Mouse (Mus musculus) intestine, embryonic 15.5 days (tissue): Measurements from ENCODE around the gene Omg. TPM values are rescaled to one million over a fixed set of nuclear protein-coding genes. Genes with fewer than 3 reads are reported as not detected.

Experiments
- ATAC-seq: fragments of 200-750 bp; cut with Nextera tagmentation; 2 replicates; pipeline ENCODE4 v1.8.0; 2017; ENCODE audit warnings: moderate TSS enrichment, moderate library complexity
- H3K27ac ChIP-seq: fragments of 300-500 bp; sonication (generic); 2 replicates; pipeline ENCODE4 v1.5.1; 2015; ENCODE audit warnings: mild to moderate bottlenecking, inconsistent platforms
- H3K27me3 ChIP-seq: fragments of 300-500 bp; sonication (generic); replicated peaks from 2 replicates; pipeline ENCODE4 v1.6.1; 2015; ENCODE audit warnings: inconsistent platforms
- H3K36me3 ChIP-seq: fragments of 300-500 bp; sonication (generic); 2 replicates; pipeline ENCODE4 v1.6.1; 2015; ENCODE audit warnings: inconsistent platforms
- H3K4me1 ChIP-seq: fragments of 300-500 bp; sonication (generic); replicated peaks from 2 replicates; pipeline ENCODE4 v1.6.1; 2015; ENCODE audit warnings: inconsistent platforms
- H3K4me2 ChIP-seq: fragments of 300-500 bp; sonication (generic); replicated peaks from 2 replicates; pipeline ENCODE4 v1.6.1; 2015; ENCODE audit warnings: mild to moderate bottlenecking, inconsistent platforms
- H3K4me3 ChIP-seq: fragments of 300-500 bp; sonication (generic); replicated peaks from 2 replicates; pipeline ENCODE4 v1.5.1; 2015; ENCODE audit warnings: inconsistent platforms
- H3K9ac ChIP-seq: fragments of 300-500 bp; sonication (generic); 2 replicates; pipeline ENCODE4 v1.6.1; 2015; ENCODE audit warnings: inconsistent platforms
- H3K9me3 ChIP-seq: fragments of 300-500 bp; sonication (generic); 2 replicates; pipeline ENCODE4 v1.6.1; 2016; ENCODE audit warnings: inconsistent platforms
- WGBS: fragments of 180-500 bp; shearing (Covaris S2); methylation state at CpG from one replicate; pipeline ENCODE4 v1.1.7; 2015; 5-methylcytosine and 5-hydroxymethylcytosine counted together
- polyA plus RNA-seq: library from polyadenylated mRNA; unstranded; fragments of >200 nt; fragmentation: Nextera tagmentation; extraction: Ambion mirVana; gene quantifications from 2 replicates; pipeline ENCODE4 v1.2.1, GENCODE M21; 2015

The Omg gene
- 0.19 and 0.34 TPM in 2 replicates for polyA plus RNA-seq

DNA sequence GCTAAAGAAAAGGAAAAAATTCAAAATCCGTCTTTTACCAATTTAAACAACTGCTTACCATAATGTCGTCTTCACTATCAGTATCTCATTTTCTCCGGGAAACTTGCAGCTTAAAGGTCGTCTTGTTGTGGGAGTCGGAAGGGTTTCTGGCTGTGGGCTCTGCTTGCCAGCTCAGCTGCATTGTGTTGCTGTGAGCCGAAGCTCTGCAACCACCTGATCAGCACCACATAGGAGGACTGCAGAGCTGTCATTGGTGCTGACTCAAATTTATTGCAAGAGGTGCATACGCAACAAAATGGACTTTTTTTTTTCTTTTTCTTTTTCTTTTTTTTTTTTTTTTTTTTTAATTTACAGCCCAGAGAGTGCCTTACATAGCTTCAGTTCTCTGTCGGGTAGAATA lies at the start of gene Omg:
Omg (minus strand) TSS at position 240 of the 400 bp plus-strand sequence.
- Histone ChIP-seq H3K4me3 (no peak within 1 kb of the TSS), H3K9me3 (no peaks in the 10 kb centered on the region), H3K27me3 (no peaks in the 10 kb centered on the region), H3K4me2 (no peak within 1 kb of the TSS), H3K9ac (no peak within 1 kb of the TSS), H3K27ac (no peak within 1 kb of the TSS), H3K36me3 (no peaks in the 10 kb centered on the region), H3K4me1 (no peaks in the 10 kb centered on the region)
- WGBS, result 55% methylated on average over 8 of the region's 8 CpGs
- no peak for ATAC-seq

DNA sequence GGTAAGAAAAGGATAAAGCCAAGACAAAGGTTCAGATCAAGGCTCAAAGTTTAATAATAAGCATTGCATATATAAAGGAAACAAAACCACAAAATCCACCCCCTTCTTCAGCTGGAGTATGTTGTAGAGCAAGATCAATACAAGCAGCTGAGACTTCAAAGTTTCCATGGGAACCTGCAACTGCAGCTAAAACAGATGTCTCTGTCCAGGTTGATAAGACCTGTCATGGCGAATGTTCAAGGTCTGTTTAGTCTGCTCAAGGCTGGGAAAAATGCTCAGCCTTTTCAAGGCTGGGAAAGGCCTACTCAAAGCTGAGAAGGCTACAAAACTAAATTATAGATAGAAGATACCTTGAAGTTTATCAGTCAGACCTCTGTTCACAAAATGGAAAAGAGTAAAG lies 48.7 kb upstream of the Omg start:
- Histone ChIP-seq H3K4me1 (no peaks in the 10 kb centered on the region), H3K27me3 (no peaks in the 10 kb centered on the region), H3K4me3 (no peak overlapping the region), H3K36me3 (peaks cover 15% of the 10 kb centered on the region), H3K9ac (no peak overlapping the region), H3K27ac (no peak overlapping the region), H3K9me3 (no peaks in the 10 kb centered on the region), H3K4me2 (no peak overlapping the region)
- 71% methylated on average over 1 of the region's 1 CpGs for WGBS
- no peak for ATAC-seq

DNA sequence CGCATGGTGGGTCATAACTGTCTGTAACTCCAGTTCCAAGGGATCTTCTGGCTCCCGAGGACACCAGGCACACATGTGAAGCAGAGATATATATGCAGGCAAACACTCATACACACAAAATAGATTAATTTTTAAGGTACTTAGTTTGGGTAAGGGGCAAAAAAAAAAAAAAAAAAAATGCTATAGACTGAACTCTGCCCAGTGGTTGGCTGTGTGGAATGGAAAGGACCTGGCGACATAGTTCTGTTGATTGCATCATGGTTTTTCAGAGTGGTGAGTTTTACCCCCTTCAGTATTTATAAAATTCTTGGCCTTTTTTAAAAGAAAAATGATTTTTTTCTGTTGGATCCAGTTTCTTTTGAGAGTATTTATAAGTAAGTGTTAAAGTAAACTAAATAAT lies 32.4 kb upstream of the Omg start:
- no peak overlapping the region for H3K9ac ChIP-seq

DNA sequence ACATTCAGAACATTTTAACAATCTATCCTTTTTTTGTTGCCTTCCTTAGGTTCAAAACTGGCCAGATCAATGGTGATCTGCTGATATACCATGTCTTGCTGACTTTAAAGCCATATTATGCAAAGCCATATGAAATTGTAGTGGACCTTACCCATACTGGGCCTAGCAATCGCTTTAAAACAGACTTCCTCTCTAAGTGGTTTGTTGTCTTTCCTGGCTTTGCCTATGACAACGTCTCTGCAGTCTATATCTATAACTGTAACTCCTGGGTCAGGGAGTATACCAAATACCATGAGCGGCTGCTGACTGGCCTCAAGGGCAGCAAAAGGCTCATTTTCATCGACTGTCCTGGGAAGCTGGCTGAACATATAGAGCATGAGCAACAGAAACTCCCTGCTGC lies 31.7 kb upstream of the Omg start:
- no peak for ATAC-seq
- Histone ChIP-seq H3K9me3 (no peaks in the 10 kb centered on the region), H3K9ac (no peak overlapping the region), H3K4me1 (0 out of 2 replicates have a peak, but pooled peaks cover 4% of the 10 kb centered on the region), H3K4me3 (no peak overlapping the region), H3K27ac (no peak overlapping the region), H3K27me3 (no peaks in the 10 kb centered on the region), H3K36me3 (peaks cover 3% of the 10 kb centered on the region; the same call in 1 of the 2 replicates), H3K4me2 (no peak overlapping the region)
- WGBS, result 85% methylated on average over 4 of the region's 4 CpGs

More for the DNA sequence above, 32.4 kb upstream of the Omg start:
- Histone ChIP-seq H3K27me3 (no peaks in the 10 kb centered on the region), H3K4me3 (no peak overlapping the region), H3K27ac (no peak overlapping the region), H3K36me3 (peaks cover 3% of the 10 kb centered on the region; the same call in 1 of the 2 replicates), H3K4me1 (0 out of 2 replicates have a peak, but pooled peaks cover 4% of the 10 kb centered on the region), H3K4me2 (no peak overlapping the region), H3K9me3 (no peaks in the 10 kb centered on the region)
- ATAC-seq, result no peak
- 94% methylated on average over 3 of the region's 3 CpGs for WGBS

DNA sequence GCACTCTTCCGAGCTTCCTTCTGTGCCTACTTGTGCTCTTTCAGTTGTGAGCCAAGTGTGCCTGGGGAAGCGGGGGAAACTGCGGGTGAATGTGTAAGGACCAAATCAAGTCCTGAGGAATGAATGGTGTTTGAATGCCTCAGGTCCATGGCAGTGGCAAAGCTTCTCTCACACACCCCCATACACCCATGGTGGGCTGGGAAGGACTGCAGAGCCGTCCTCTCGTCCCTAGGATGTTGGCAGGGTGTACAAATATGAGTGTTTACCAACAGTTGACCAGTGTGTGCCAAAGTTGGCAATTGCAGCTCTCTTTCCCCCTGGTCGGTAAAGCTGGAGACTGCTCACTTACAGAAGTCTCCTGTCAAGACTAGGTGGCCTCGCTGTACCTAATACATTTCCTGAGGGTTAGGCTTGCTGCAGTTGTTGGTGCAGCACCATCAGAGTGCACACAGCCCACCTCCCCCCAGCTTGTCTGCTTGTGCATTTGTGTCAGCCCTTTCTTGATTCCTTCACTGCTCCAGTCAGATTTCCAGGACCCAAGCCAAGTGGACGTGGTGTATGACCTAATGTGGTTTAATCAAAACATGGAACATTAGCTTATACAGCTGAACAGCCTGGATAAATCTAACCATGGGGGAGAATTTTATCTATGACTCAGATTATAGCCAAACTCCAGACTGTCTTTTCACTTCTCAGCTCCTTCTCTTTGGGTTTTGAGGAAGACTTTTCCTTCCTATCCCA lies 30.2 kb upstream of the Omg start:
- 0 out of 2 replicates have a peak, but pooled peaks cover 4% of the 10 kb centered on the region for H3K4me1 ChIP-seq
- WGBS, result 68% methylated on average over 8 of the region's 8 CpGs
- peak overlapping the region; percentile 66 for H3K27ac ChIP-seq

DNA sequence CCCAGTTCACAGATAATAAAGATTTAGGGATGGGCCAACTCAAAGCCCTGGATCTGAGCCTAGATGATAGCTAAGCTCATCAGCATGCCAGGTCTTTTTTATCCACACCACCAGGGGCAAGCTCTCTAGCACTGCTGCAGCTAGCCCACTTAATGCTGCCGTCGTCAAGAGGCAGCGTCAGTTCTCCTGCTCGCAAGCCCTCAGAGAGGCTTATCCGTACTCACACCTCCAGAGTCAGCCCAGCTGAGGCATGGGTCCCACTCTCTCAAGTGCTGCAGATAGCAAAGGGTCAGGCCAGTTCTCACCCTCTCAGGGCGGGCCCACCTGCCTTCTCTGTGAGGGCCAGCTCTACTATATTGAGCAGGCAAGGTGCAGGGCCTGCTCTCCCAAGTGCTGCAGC lies 29.4 kb upstream of the Omg start:
- peaks cover 3% of the 10 kb centered on the region; the same call in 1 of the 2 replicates for H3K36me3 ChIP-seq
- H3K9ac ChIP-seq, result no peak overlapping the region
- H3K4me3 ChIP-seq, result no peak overlapping the region
- ATAC-seq, result no peak
- H3K4me2 ChIP-seq, result no peak overlapping the region
- no peak overlapping the region for H3K27ac ChIP-seq
- H3K4me1 ChIP-seq, result 0 out of 2 replicates have a peak, but pooled peaks cover 4% of the 10 kb centered on the region
- H3K9me3 ChIP-seq, result no peaks in the 10 kb centered on the region
- no peaks in the 10 kb centered on the region for H3K27me3 ChIP-seq
- WGBS, result 88% methylated on average over 6 of the region's 6 CpGs

More for the DNA sequence above, 30.2 kb upstream of the Omg start:
- Histone ChIP-seq H3K36me3 (peaks cover 3% of the 10 kb centered on the region; the same call in 1 of the 2 replicates), H3K9ac (no peak overlapping the region), H3K4me2 (no peak overlapping the region), H3K27me3 (no peaks in the 10 kb centered on the region), H3K4me3 (no peak overlapping the region), H3K9me3 (no peaks in the 10 kb centered on the region)
- peak; percentile 59 for ATAC-seq

DNA sequence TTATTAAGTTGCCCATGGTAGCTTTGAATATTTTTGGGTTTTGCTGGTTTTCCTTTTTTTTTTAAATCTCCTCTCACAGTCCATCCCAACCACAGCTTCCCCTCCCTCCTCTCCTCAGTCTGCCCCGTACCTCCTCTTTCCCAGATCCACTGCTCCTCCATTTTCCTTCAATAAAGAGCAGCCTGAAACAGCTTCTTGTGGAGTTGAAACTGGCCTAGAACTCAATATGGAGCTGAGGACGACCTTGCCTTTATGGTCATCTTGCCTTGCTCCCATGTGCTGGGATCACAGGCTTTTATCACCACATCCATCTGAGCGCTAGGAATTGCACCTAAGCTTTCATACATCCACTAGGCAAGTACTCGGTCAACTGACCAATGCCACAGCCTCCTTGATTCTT lies 27.6 kb upstream of the Omg start:
- Histone ChIP-seq H3K9me3 (no peaks in the 10 kb centered on the region), H3K27me3 (no peaks in the 10 kb centered on the region), H3K9ac (no peak overlapping the region), H3K4me1 (0 out of 2 replicates have a peak, but pooled peaks cover 4% of the 10 kb centered on the region), H3K4me2 (no peak overlapping the region), H3K36me3 (no peaks in the 10 kb centered on the region), H3K4me3 (no peak overlapping the region), H3K27ac (no peak overlapping the region)
- WGBS, result 89% methylated on average over 4 of the region's 4 CpGs
- ATAC-seq, result no peak

DNA sequence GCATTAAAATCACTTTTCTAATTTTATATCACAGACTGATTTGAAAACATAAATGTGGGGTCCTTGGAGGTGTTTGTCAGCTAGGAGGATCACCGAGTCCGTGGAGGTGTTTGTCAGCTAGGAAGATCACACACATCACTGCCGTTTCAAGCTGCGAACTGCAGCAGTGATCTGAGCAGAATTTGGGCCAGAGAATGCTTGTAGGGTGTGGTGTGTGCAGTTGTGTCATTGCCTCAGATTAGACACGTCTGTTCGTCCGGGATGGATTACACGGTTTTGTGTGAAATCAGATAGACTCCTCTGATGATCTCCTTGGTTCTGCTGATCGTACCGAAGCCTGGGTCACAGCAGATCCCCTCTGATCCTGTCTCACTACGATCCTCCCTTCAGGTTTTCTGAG lies 26.9 kb upstream of the Omg start:
- H3K9me3 ChIP-seq, result no peaks in the 10 kb centered on the region
- WGBS, result 83% methylated on average over 11 of the region's 11 CpGs
- no peak overlapping the region for H3K9ac ChIP-seq
- H3K27ac ChIP-seq, result no peak overlapping the region
- H3K36me3 ChIP-seq, result no peaks in the 10 kb centered on the region
- 0 out of 2 replicates have a peak, but pooled peaks cover 4% of the 10 kb centered on the region for H3K4me1 ChIP-seq
- no peak for ATAC-seq
- no peaks in the 10 kb centered on the region for H3K27me3 ChIP-seq
- no peak overlapping the region for H3K4me2 ChIP-seq
- H3K4me3 ChIP-seq, result no peak overlapping the region

DNA sequence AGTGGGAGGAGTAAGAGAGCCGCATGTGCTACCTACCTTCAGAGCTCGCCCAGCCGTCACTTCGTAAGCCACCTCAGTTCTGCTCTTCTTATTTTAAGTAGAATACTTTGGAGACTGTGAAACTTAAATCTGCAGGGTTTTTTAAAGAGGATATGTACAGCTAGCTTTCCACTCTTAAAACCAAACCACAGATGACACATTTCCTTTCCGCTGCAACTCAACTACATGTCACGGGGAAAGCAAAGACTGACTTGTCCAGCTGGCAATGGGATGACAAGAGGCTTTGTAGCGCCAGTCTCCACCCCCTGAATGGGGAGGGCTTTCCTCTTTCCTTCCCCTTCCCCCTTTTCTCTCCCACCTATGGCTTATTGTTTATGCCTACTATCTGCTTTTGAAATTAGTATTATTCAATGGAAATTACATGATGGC lies 26.5 kb upstream of the Omg start, which contains the start of the genes Evi2 and Evi2a:
Evi2 (minus strand) TSS at position 257 of the 429 bp plus-strand sequence.
Evi2a (minus strand) TSS at position 277 of the 429 bp plus-strand sequence.
- Histone ChIP-seq H3K27me3 (no peaks in the 10 kb centered on the region), H3K36me3 (no peaks in the 10 kb centered on the region), H3K4me2 (no peak within 1 kb of the TSS), H3K9me3 (no peaks in the 10 kb centered on the region), H3K4me3 (no peak within 1 kb of the TSS), H3K27ac (no peak within 1 kb of the TSS), H3K4me1 (0 out of 2 replicates have a peak, but pooled peaks cover 4% of the 10 kb centered on the region), H3K9ac (no peak within 1 kb of the TSS)
- WGBS, result 88% methylated on average over 7 of the region's 7 CpGs
- no peak for ATAC-seq

DNA sequence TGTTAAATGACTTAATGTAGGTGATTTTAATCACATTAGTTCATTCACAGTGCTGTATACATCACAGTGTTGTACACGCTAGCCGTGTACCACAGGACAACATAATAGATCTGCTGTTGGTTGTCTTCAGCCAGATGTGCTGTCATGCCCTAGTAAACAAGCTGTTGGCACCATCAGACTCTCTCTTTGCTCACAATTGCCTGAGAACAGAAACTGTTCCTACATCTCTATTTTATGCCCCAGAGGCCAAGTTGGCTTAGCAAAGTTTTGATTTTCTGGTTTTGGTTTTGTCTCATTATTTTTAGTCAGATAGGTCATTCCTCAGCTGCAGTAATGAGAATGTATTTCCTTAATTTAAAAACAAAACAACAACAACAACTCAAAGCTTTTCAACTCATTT lies 25.9 kb upstream of the Omg start:
- no peaks in the 10 kb centered on the region for H3K9me3 ChIP-seq
- 83% methylated on average over 2 of the region's 2 CpGs for WGBS

DNA sequence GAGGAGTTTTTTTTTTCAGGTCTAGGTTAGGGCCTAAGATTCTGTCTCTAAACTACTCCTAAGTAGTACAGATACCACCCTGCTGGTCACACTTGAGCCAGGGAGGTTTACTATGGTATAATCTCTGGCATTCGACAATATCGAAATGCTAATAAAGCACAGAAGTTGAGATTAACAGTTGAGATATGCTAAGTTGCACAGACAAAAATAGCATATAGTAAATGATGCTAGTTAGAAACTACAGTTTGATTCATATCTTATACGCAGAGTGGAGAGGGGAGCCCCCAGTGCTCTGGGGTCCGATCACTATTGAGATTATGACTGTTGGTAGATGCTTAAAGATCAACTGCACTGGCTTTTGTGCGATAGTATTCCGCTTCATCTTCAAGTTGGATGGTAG lies 25.3 kb upstream of the Omg start:
- Histone ChIP-seq H3K9ac (no peak overlapping the region), H3K36me3 (no peaks in the 10 kb centered on the region), H3K4me3 (no peak overlapping the region), H3K27me3 (no peaks in the 10 kb centered on the region), H3K27ac (no peak overlapping the region), H3K9me3 (no peaks in the 10 kb centered on the region), H3K4me1 (0 out of 2 replicates have a peak, but pooled peaks cover 4% of the 10 kb centered on the region), H3K4me2 (no peak overlapping the region)
- no peak for ATAC-seq
- 97% methylated on average over 6 of the region's 6 CpGs for WGBS

More for the DNA sequence above, 25.9 kb upstream of the Omg start:
- H3K4me1 ChIP-seq, result 0 out of 2 replicates have a peak, but pooled peaks cover 4% of the 10 kb centered on the region
- H3K9ac ChIP-seq, result no peak overlapping the region
- H3K27me3 ChIP-seq, result no peaks in the 10 kb centered on the region
- no peak for ATAC-seq
- H3K4me2 ChIP-seq, result no peak overlapping the region
- no peak overlapping the region for H3K4me3 ChIP-seq
- no peaks in the 10 kb centered on the region for H3K36me3 ChIP-seq
- no peak overlapping the region for H3K27ac ChIP-seq

DNA sequence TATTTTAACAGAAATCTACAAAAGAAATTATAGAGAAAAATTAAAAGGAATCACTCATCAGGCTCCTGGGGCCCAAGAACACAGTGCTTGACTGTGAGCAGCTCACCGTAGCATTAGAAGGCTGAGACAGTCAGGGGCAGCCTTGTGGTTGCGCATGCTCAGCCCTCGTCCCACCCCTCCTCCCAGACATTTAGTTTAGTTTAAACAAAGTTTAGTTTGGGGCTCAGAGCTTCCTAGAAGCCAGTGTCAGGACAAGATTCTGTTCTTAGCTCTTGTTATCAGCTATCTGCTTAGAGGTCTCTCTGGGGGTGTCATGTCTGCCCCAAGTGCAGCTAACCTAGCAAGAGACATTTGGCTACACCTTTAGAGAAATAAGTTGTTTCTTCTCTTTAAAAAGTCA lies 24.7 kb upstream of the Omg start:
- no peak overlapping the region for H3K27ac ChIP-seq
- ATAC-seq, result no peak

More for the DNA sequence above, 24.7 kb upstream of the Omg start:
- Histone ChIP-seq H3K27me3 (no peaks in the 10 kb centered on the region), H3K4me3 (no peak overlapping the region), H3K9me3 (no peaks in the 10 kb centered on the region), H3K4me2 (no peak overlapping the region), H3K9ac (no peak overlapping the region), H3K4me1 (no peaks in the 10 kb centered on the region), H3K36me3 (no peaks in the 10 kb centered on the region)
- 76% methylated on average over 3 of the region's 3 CpGs for WGBS
